Mouse (Mus musculus) ES-E14 (cell line): ENCODE data around the gene D8Ertd738e. TPM values are rescaled to one million over a fixed set of nuclear protein-coding genes. Genes with fewer than 3 reads are reported as not detected.
"Not testable (repeated sequence)": the region's sequence is repeated elsewhere in the genome, so short reads cannot be mapped to it uniquely, and the experiment has no call there.

Source experiments
- DNase-seq: peaks from one replicate; pipeline ENCODE4 v3.0.0-alpha.2; 2013; ENCODE audit warnings: low read depth, low spot score
- H3K27ac ChIP-seq: 2 replicates; pipeline ENCODE4 v1.5.1; 2012; ENCODE audit warnings: low read depth, mild to moderate bottlenecking, low read length, moderate library complexity, mixed read lengths; ENCODE audit not compliant: poor library complexity, insufficient read depth, severe bottlenecking
- H3K36me3 ChIP-seq: 2 replicates; pipeline ENCODE4 v1.6.1; 2012; ENCODE audit warnings: mild to moderate bottlenecking, low read length, moderate library complexity, mixed read lengths; ENCODE audit not compliant: control insufficient read depth, poor library complexity, insufficient read depth, severe bottlenecking
- H3K4me1 ChIP-seq, 2 experiments: fragments of 150-350 bp in 1 of 2; sonication (generic) in 1 of 2; 2 replicates each; pipeline ENCODE4 v1.6.1; 2012; ENCODE audit warnings: low read length in 2 of 2, mild to moderate bottlenecking in 1 of 2, mixed read lengths in 1 of 2; ENCODE audit not compliant: control insufficient read depth in 2 of 2, insufficient read depth in 2 of 2, poor library complexity in 1 of 2
- H3K4me3 ChIP-seq, 2 experiments: fragments of 150-350 bp in 1 of 2; sonication (generic) in 1 of 2; 2 replicates each; pipeline ENCODE4 v1.5.1; 2012; ENCODE audit warnings: low read length in 2 of 2, low read depth in 1 of 2, mild to moderate bottlenecking in 1 of 2, mixed read lengths in 1 of 2; ENCODE audit not compliant: insufficient read depth in 1 of 2, poor library complexity in 1 of 2, severe bottlenecking in 1 of 2
- H3K9ac ChIP-seq: 2 replicates; pipeline ENCODE4 v1.6.1; 2012; ENCODE audit warnings: low read depth, mild to moderate bottlenecking, low read length, mixed read lengths; ENCODE audit not compliant: poor library complexity, insufficient read depth, severe bottlenecking
- H3K9me3 ChIP-seq: fragments of 150-350 bp; sonication (generic); 2 replicates; pipeline ENCODE4 v1.6.1; 2012; ENCODE audit warnings: low read depth, mild to moderate bottlenecking, low read length; ENCODE audit not compliant: control insufficient read depth, insufficient read depth
- CHD2 ChIP-seq: IDR thresholded peaks from 2 replicates; pipeline ENCODE4 v1.6.1; 2014; ENCODE audit warnings: mild to moderate bottlenecking, low read depth, low read length, inconsistent platforms
- HCFC1 ChIP-seq: IDR thresholded peaks from 2 replicates; pipeline ENCODE4 v1.6.1; 2012; ENCODE audit warnings: low read length, inconsistent platforms, borderline replicate concordance; ENCODE audit not compliant: insufficient read depth
- MAFK ChIP-seq: IDR thresholded peaks from 2 replicates; pipeline ENCODE4 v1.6.1; 2014; ENCODE audit warnings: mild to moderate bottlenecking, low read depth, low read length, inconsistent platforms; ENCODE audit not compliant: insufficient read depth
- ZC3H11A ChIP-seq: IDR thresholded peaks from 2 replicates; pipeline ENCODE4 v1.6.1; 2012; ENCODE audit warnings: low read depth, mild to moderate bottlenecking, inconsistent platforms, low read length, borderline replicate concordance
- ZNF384 ChIP-seq: IDR thresholded peaks from 2 replicates; pipeline ENCODE4 v1.6.1; 2012; ENCODE audit warnings: low read depth, low read length, inconsistent platforms
- in situ Hi-C, 2 experiments: fragments of 600-800 bp; cut with MboI; formaldehyde crosslinking; loops; one replicate each; pipeline ENCODE4 v1.15.1; 2025; ENCODE audit warnings: low sequenced_read_pairs in 2 of 2, inconsistent platforms in 1 of 2; ENCODE audit not compliant: unreplicated experiment in 2 of 2
- total RNA-seq: library from RNA; depleted of rRNA; stranded (reverse); fragments of 300-350 nt; gene quantifications from 2 replicates; pipeline ENCODE4 v1.2.3, GENCODE M21; 2012

D8Ertd738e gene
- total RNA-seq, 1 experiment = 181 TPM

DNA sequence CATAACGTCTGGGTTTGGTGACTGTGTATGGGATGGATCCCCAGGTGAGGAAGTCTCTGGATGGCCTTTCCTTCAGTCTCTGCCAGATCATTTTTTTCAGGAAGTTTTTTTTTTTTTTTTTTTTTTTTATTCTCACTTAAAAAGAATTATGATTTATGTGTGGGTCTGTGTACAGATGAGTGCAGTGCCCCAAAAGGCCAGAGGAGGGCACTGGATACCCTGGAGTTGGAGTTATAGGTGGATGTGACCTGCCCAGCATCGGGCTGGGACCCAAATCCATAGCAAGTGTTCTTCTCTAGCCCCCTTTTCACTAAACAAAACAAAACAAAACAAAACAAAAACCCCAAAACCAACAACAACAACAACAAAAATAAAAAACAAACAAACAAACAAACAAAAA is 39.4 kb upstream of the D8Ertd738e start:
- H3K9ac ChIP-seq = no peak overlapping the region
- no peak for DNase-seq
- H3K27ac ChIP-seq = no peak overlapping the region
- no peaks in the 10 kb centered on the region for H3K36me3 ChIP-seq
- in situ Hi-C loops = no loop called here
- no peaks in the 10 kb centered on the region for H3K9me3 ChIP-seq
- peaks cover 6 to 10% of the 10 kb centered on the region in 2 experiments for H3K4me1 ChIP-seq
- no peak for TF ChIP-seq ZC3H11A
- no peak for TF ChIP-seq CHD2
- no peak for TF ChIP-seq MAFK
- no peak for TF ChIP-seq HCFC1
- TF ChIP-seq ZNF384 = no peak
- no peak overlapping the region for H3K4me3 ChIP-seq

DNA sequence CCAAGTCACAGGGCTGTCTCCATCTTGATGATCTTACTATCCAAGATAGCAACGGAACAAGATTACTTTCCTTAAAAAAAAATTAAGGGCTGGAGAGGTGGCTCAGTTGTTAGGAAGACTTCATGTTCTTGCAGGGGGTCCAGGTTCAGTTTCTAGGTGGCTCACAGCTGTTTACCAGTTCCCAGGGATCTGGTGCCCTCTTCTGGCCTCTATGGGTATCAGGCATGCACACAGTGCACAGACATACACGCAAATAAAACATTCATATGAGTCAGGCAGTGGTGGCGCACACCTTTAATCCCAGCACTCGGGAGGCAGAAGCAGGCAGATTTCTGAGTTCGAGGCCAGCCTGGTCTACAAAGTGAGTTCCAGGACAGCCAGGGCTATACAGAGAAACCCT is 36.1 kb upstream of the D8Ertd738e start:
- H3K36me3 ChIP-seq, H3K27ac ChIP-seq, H3K9ac ChIP-seq, H3K9me3 ChIP-seq, H3K4me3 ChIP-seq, in situ Hi-C loops: not testable (repeated sequence)
- peaks cover 9 to 11% of the 10 kb centered on the region in 2 experiments for H3K4me1 ChIP-seq
- TF ChIP-seq ZC3H11A = peak; percentile 35; the same call in 1 of the 2 replicates
- peak; percentile 69 for DNase-seq

DNA sequence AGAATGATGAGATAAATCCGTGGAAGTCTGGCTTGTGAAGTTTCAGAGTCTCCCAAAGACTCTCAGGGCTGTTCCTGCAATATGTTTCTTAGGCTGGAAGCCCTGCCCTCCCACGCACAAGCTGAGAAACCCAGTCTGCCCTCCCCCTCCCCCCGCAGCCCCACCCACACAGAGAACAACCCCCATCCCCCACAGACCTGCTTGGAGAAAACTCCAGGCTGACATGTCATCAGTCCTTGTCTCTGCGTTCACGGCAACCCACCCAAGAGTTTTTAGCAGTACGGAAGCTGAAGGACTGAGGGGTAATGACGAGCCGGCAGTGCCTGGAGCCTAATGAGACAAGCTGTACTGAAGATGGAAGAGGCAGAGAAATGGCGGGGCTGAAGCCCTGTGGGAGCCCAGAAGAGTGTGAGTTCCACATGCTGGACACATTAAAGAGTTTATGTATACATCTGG is 35.1 kb upstream of the D8Ertd738e start:
- Histone ChIP-seq H3K4me3 (peak overlapping the region in 1 of 2 experiments; percentile 49; a peak in 2 of 4 replicates), H3K9ac (no peak overlapping the region), H3K9me3 (no peaks in the 10 kb centered on the region), H3K4me1 (peaks cover 9 to 11% of the 10 kb centered on the region in 2 experiments), H3K27ac (no peak overlapping the region; the same call in 1 of the 2 replicates), H3K36me3 (no peaks in the 10 kb centered on the region)
- in situ Hi-C loops = no loop called here
- DNase-seq = no peak
- no peak for TF ChIP-seq CHD2
- TF ChIP-seq MAFK = no peak
- TF ChIP-seq ZC3H11A = no peak
- no peak for TF ChIP-seq ZNF384
- TF ChIP-seq HCFC1 = no peak

DNA sequence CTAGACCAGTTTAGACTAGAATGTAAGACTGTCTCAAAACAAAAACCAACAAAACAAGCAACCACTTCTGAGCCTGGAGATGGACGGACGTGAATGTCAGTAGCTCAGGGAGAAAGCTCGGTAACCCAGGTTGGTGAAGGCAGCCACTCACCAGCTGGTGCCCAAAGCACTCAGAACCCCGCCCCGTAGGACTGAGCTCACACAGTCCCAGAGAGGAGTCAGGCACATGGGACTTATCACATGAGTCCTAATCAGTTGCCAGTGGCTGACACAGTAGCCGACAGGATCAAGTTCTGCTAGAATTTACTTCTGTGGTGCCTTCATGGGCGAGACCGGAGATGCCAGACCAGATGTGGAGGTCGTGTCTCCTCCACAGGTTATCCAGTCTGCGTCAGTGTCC is 31.3 kb upstream of the D8Ertd738e start:
- Histone ChIP-seq H3K9me3 (no peaks in the 10 kb centered on the region), H3K9ac (no peak overlapping the region), H3K36me3 (no peaks in the 10 kb centered on the region), H3K4me3 (no peak overlapping the region), H3K4me1 (peaks cover 9 to 16% of the 10 kb centered on the region in 2 experiments), H3K27ac (no peak overlapping the region)
- DNase-seq = no peak
- in situ Hi-C loops = no loop called here
- no peak for TF ChIP-seq MAFK
- TF ChIP-seq ZNF384 = no peak
- TF ChIP-seq ZC3H11A = no peak
- no peak for TF ChIP-seq HCFC1
- no peak for TF ChIP-seq CHD2

DNA sequence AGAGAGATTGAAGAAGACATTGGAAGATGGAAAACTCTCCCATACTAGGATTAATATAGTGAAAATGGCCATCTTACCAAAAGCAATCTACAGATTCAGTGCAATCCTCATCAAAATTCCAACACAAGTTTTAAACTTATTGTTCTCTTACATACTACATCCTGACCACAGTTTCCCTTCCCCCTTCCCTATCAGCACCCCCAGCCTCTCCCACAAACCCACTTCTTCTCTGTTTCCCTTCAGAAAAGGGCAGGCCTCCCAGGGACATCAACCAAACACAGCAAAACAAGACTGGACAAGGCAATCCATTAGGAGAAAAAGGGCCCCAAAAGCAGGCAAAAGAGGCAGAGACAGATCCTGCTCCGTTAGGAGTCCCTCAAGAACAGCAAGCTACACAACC is 26.9 kb upstream of the D8Ertd738e start:
- H3K4me3 ChIP-seq = no peak overlapping the region
- no peak for DNase-seq
- in situ Hi-C loops = no loop called here
- no peak overlapping the region for H3K27ac ChIP-seq
- peaks cover 0 to 5% of the 10 kb centered on the region in 2 experiments; a peak in 1 of 4 replicates for H3K4me1 ChIP-seq
- TF ChIP-seq HCFC1 = no peak
- TF ChIP-seq ZC3H11A = no peak
- TF ChIP-seq CHD2 = no peak
- TF ChIP-seq MAFK = no peak
- TF ChIP-seq ZNF384 = no peak
- no peaks in the 10 kb centered on the region for H3K9me3 ChIP-seq
- H3K36me3 ChIP-seq = no peaks in the 10 kb centered on the region
- H3K9ac ChIP-seq = no peak overlapping the region
